In the genomic region with DNA sequence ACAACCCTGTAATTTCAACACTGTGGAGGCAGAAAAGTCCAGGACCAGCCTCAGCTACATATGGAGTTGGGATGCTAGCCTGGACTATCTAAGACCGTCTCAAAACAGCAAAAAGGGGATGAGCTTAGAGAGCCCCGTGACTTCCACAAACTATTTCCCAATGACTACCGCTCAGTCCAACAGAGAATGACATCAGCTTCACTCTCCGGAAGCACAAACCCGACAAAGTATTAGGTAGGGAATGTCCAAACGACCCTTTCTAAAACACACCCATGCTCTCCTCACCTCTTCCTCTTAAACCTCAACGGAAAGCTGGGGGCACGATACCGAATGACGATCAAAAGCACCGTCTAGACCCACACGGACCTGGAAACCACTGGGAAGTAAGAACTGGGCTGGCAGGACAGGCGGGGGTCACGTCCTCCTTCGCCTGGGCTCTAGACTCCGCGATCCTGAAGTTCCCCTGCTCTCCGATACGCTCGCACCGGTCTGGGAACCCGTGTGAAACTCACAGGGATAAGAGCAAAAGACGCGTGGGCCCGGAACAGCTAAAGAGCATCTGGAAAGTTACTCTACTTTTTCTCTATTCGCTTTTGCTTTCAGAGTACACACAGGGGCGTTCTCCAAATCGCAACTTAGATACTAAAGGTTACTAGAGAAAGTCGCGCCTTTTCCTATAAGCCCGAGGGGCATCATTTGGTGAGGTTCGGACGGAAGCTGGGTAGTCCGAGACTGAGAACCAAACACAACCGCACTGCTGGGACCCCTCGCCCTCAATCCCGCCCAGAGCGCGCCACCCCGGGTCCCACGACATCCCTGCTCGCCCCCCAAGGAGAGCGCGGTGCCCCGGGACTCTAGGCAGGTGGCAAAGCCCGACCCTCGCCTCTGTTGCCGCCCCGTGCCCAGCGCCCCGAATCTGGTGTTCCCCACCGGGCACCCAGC, we compare ENCODE assay signal across 8 mouse cellular contexts.
DNase-seq lines count a peak whose midpoint lies in the region; ATAC-seq and TF ChIP-seq lines count a peak whose summit lies in the region.

No protein-coding gene starts in this region.

- peak overlapping the region; percentile 79 for H3K4me2 ChIP-seq in embryonic facial prominence, embryonic 11.5 days (ENCODE audit: low read depth, low read length)
- peak overlapping the region; percentile 82 for H3K4me2 ChIP-seq in heart, embryonic 14.5 days (ENCODE audit: low read length)

- 0 out of 4 replicates have a peak, but pooled peaks cover 0 to 2% of the 10 kb centered on the region in 2 experiments for H3K4me1 ChIP-seq in ES-E14 (ENCODE audit: control insufficient read depth in 2 of 2, insufficient read depth in 2 of 2, low read length in 2 of 2, poor library complexity in 1 of 2)
- H3K4me1 ChIP-seq in embryonic facial prominence, embryonic 11.5 days (ENCODE audit: control insufficient read depth, insufficient read depth, low read length) = no peaks in the 10 kb centered on the region
- H3K4me1 ChIP-seq in heart, embryonic 14.5 days (ENCODE audit: control insufficient read depth in 2 of 2, insufficient read depth in 2 of 2, low read length in 2 of 2) = peaks cover 2 to 21% of the 10 kb centered on the region in 2 experiments; a peak in 3 of 4 replicates

- H3K9me3 ChIP-seq in ES-E14 (ENCODE audit: control insufficient read depth, insufficient read depth, low read depth, low read length) = no peaks in the 10 kb centered on the region
- H3K9me3 ChIP-seq in embryonic facial prominence, embryonic 11.5 days (replicated peaks; ENCODE audit: control insufficient read depth, low read length) = no peaks in the 10 kb centered on the region
- H3K9me3 ChIP-seq in heart, embryonic 14.5 days (ENCODE audit: control insufficient read depth, low read length) = no peaks in the 10 kb centered on the region

- peak overlapping the region; percentile 75 for H3K9ac ChIP-seq in ES-E14 (ENCODE audit: insufficient read depth, low read depth, low read length, poor library complexity, severe bottlenecking)
- H3K9ac ChIP-seq in embryonic facial prominence, embryonic 11.5 days (replicated peaks; ENCODE audit: low read length) = peak overlapping the region; percentile 85
- peak overlapping the region; percentile 90 for H3K9ac ChIP-seq in heart, embryonic 14.5 days (ENCODE audit: low read length)

- in situ Hi-C loops in ES-E14 (cut with MboI; ENCODE audit: low sequenced_read_pairs in 2 of 2, unreplicated experiment in 2 of 2) = no loop called here

- no peaks in the 10 kb centered on the region; the same call in 1 of the 2 replicates for H3K36me3 ChIP-seq in ES-E14 (ENCODE audit: control insufficient read depth, insufficient read depth, low read length, poor library complexity, severe bottlenecking)
- peaks cover 4% of the 10 kb centered on the region for H3K36me3 ChIP-seq in embryonic facial prominence, embryonic 11.5 days (replicated peaks; ENCODE audit: control insufficient read depth, insufficient read depth, low read depth, low read length)
- H3K36me3 ChIP-seq in heart, embryonic 14.5 days (ENCODE audit: control insufficient read depth, insufficient read depth, low read length) = peaks cover 6% of the 10 kb centered on the region; the same call in 1 of the 2 replicates

- H3K27me3 ChIP-seq in embryonic facial prominence, embryonic 11.5 days (ENCODE audit: control insufficient read depth, insufficient read depth, low read length) = no peaks in the 10 kb centered on the region
- no peaks in the 10 kb centered on the region for H3K27me3 ChIP-seq in heart, embryonic 14.5 days (ENCODE audit: control insufficient read depth, insufficient read depth, low read length)

- peak overlapping the region; percentile 76 to 77 for H3K4me3 ChIP-seq in ES-E14 (ENCODE audit: insufficient read depth in 1 of 2, low read depth in 1 of 2, low read length in 2 of 2, poor library complexity in 1 of 2, severe bottlenecking in 1 of 2)
- H3K4me3 ChIP-seq in embryonic facial prominence, embryonic 11.5 days (ENCODE audit: low read depth, low read length) = peak overlapping the region; percentile 74
- peak overlapping the region; percentile 75 to 78 for H3K4me3 ChIP-seq in heart, embryonic 14.5 days (ENCODE audit: control insufficient read depth in 1 of 2, insufficient read depth in 1 of 2, low read depth in 1 of 2, low read length in 2 of 2)

- peak; percentile 92 for DNase-seq in 3T3-L1 (ENCODE audit: low read depth, low spot score)
- no peak for DNase-seq in ES-E14 (ENCODE audit: low read depth, low spot score)
- peak; percentile 62 for DNase-seq in embryonic facial prominence, embryonic 11.5 days (ENCODE audit: low spot score)
- peak; percentile 65 for DNase-seq in kidney, postnatal 10 days
- peak; percentile 30 to 47 for DNase-seq in right cerebral cortex, adult 2 months (ENCODE audit: low spot score in 2 of 2)
- no peak for DNase-seq in left cerebral cortex, adult 11 months (ENCODE audit: low spot score)

- H3K27ac ChIP-seq in ES-E14 (ENCODE audit: insufficient read depth, low read depth, low read length, poor library complexity, severe bottlenecking) = no peak overlapping the region
- H3K27ac ChIP-seq in embryonic facial prominence, embryonic 11.5 days (replicated peaks; ENCODE audit: low read depth, low read length) = peak overlapping the region; percentile 62
- peak overlapping the region; percentile 85 to 86 for H3K27ac ChIP-seq in heart, embryonic 14.5 days (replicated peaks in 1 of 2; ENCODE audit: control insufficient read depth in 1 of 2, insufficient read depth in 1 of 2, low read depth in 2 of 2, low read length in 2 of 2)

- under 1% methylated on average over 52 of the region's 52 CpGs for WGBS in embryonic facial prominence, embryonic 11.5 days
- under 1% methylated on average over 52 of the region's 52 CpGs for WGBS in heart, embryonic 14.5 days

- peak; percentile 78; the same call in 1 of the 2 replicates for ATAC-seq in embryonic facial prominence, embryonic 11.5 days (replicated peaks; ENCODE audit: insufficient number of reproducible peaks, low FRiP score, low TSS enrichment, low read depth)
- peak; percentile 27 for ATAC-seq in heart, embryonic 14.5 days (ENCODE audit: insufficient number of reproducible peaks, insufficient read depth, low FRiP score, low read depth)
- ATAC-seq in megakaryocyte, adult 5-6 weeks (ENCODE audit: poor library complexity, severe bottlenecking) = peak; percentile 55

TF ChIP-seq in ES-E14, 5 proteins besides CTCF, POLR2A, EP300 and RAD21:
- TF ChIP-seq ZNF384 (IDR thresholded peaks at IDR 0.05; ENCODE audit: low read depth, low read length) (no peak), HCFC1 (IDR thresholded peaks at IDR 0.05; ENCODE audit: borderline replicate concordance, insufficient read depth, low read length) (no peak), MAFK (IDR thresholded peaks at IDR 0.05; ENCODE audit: insufficient read depth, low read depth, low read length) (no peak), CHD2 (IDR thresholded peaks at IDR 0.05; ENCODE audit: low read depth, low read length) (no peak), ZC3H11A (IDR thresholded peaks at IDR 0.05; ENCODE audit: borderline replicate concordance, low read depth, low read length) (no peak)
TF ChIP-seq in ES-E14: peak in this region for 0.

Comparison
In these comparisons a context has a peak if more than half of its experiments do, and no peak if none do; other contexts are left out.
1. DNase-seq: peak in 3T3-L1 (single experiment), embryonic facial prominence, embryonic 11.5 days (single experiment), kidney, postnatal 10 days (single experiment) and right cerebral cortex, adult 2 months (2 of 2); none in ES-E14 (single experiment) and left cerebral cortex, adult 11 months (single experiment).
2. ATAC-seq: peak in every context shown above with its lines; median percentile 78 in embryonic facial prominence, embryonic 11.5 days; 55 in megakaryocyte, adult 5-6 weeks; 27 in heart, embryonic 14.5 days.
3. Peak in every context shown above with its lines, with median percentiles within 50 percentile points of each other: H3K4me3 ChIP-seq and H3K9ac ChIP-seq.